Mouse (Mus musculus): ENCODE measurements around the gene Ppp2r3a.

The Ppp2r3a gene

DNA sequence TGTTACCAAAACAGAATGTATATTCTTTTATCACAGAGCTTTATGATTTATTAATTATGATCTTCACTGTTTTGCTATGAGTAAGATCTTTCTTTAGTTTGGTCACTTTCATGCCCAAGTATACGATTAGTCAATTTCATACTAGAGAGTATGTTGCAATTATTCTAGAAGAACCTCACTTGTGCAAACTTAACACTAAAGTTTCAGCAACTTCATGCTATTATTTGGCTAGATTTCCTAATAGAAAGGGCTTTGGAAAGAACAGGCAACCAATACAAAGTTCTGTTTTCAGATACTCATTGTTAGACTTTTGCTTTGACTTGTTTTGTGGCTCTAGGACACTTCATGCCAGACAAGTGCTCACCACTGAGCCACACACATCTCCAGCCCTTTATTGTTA, 91.0 kb downstream of the Ppp2r3a start:
- in situ Hi-C loops (cut with MboI, MseI), result no loop called here

DNA sequence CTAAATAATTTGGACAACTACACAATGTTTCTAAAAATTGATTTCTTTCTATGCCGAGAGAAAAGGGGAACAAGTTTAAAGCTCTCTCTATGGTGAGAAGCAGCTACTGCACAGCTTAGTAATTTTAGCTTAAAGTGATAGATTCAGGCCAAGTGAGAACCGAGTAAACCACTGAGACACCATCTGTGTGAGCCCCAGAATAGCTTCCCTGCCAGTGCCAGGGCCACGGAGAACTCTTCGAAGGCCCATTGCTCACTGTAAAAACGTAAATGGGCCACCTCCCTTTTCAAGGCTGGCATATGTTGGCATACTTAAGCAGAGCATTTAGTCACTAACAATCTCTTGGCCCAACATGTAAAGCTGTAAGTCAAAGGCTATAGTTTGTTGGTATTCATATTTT, 91.5 kb downstream of the Ppp2r3a start:
- in situ Hi-C loops (cut with MboI, MseI), result no loop called here

DNA sequence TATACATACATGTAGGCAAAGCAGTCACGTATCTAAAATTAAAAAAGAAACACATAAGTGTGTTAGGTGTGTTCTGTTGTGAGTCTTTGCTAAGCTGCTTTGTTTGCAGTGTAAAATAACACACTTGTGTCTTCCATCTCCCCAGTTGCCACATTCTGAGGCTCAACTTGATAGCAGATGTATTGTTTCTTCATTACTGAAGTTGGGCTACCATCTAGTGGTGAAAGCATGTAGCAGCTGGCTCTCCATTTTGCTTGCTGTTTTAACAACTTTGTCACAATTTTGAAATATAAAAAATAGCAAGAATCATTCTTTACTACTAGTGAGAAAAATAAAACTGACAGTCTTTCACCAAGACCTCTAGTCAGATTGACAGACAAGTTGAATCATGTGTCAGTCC, 92.2 kb downstream of the Ppp2r3a start:
- in situ Hi-C loops (cut with MboI, MseI), result loop anchor here (5.0 kb wide), 1 partner anchor 152 kb away; no protein-coding TSS in a partner anchor

DNA sequence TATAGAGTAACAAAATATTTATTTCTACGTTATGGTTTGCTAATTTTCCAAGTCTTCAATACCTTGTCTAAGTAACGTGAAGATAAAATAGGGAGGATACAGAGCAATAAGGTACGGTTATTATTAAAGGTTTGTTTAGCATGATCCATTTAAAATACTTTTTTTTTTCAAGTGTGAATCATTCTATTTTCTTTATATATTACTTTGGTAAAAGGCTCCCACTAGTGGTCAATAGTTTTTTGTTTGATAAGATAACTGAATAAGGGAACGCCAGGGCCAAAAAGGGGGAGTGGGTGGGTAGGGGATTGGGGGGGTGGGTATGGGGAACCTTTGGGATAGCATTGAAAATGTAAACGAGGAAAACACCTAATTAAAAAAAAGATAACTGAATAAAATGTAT, 98.7 kb downstream of the Ppp2r3a start:
- in situ Hi-C loops (cut with MboI, MseI), result no loop called here

DNA sequence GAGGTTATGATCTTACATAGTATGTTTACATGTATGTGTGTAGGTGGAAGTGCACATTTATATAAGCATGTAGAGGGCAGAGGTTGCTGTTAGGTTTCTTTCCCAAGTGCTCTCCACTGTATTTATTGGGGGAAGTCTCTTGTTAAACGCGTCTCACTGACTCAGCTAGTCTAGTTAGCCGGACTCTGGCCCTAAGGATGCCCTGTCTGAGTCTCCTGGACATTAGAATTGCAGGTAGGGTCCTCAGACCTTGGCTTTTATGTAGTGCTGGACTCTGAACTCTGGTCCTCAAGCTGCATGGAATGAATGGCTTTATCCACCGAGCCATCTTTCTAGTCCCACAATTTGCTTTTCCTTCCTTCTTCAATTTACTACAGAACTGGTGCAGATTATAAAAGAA, 108.0 kb downstream of the Ppp2r3a start:
- in situ Hi-C loops (cut with MboI, MseI), result no loop called here

DNA sequence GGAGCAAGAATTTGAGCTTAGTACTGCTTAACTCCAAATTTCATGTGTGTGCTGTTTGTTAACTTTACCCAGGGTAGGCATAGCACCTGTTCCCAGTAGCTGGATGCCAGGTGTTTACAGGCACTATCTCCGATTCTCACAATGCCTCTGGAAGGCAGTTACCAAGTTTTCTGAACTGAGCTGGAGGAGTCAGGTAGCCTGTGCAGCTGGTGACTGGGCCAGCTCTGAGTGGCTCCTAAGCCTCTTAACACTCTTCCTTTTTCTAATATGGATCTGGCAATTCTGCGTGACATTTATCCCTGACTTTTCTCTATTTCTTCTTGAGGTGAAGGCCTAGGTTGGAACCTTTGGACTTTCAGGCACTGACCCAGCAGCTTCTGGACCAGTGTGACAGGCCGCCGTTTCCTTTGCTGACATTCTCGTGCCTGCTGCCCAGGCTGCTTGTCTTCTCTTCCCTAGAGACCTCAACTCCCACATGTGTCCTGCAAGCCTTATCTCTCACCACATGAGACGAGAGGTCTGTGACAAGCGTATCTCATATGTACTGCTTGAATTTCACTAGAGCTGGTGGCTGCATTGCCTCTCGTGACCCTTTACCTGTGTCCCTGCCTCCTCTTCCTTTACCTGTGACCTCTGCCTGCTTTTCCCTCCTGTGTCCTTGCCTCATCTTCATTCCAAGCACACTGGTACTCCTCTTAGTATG, 137.3 kb downstream of the Ppp2r3a start:
- in situ Hi-C loops (cut with MboI, MseI), result no loop called here

DNA sequence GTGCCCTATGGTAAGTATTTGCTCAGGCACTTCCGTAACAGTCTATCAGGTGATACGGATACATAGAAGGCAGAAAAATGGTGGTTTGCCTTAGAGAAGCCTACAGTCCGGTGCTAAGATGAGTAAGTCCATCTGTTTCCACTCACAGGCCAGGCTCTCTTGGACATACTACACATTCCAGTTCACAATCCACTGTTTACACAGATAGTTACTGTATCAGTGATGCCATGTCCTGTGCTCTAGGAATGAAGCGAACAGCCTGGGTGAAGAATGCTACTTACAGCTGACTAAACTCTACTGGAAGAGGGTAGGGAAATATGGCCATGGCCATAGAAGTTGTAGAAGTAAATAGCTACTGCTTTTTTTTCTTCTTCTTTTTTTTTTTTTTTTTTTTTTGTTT, 138.3 kb downstream of the Ppp2r3a start:
- in situ Hi-C loops (cut with MboI, MseI), result no loop called here

DNA sequence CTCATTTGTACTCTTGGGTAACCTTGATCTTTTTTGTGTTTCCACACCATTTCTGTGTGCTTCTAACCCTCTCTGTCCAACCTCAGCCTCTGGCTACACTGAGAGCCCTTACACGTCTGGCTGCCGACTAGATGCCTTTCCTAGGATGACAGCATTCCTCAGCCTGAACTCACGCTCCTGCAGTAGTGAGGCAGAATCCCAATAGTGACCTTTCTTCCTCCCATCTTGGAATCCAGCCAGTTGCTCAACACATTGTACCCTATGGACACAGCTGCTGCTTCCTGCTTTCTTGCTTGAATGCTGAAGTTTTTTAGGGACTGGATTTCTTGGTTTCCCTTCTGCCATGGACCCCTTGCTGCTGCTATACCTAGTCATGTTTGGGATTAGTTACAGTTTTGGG, 141.6 kb downstream of the Ppp2r3a start:
- in situ Hi-C loops (cut with MboI, MseI), result no loop called here

DNA sequence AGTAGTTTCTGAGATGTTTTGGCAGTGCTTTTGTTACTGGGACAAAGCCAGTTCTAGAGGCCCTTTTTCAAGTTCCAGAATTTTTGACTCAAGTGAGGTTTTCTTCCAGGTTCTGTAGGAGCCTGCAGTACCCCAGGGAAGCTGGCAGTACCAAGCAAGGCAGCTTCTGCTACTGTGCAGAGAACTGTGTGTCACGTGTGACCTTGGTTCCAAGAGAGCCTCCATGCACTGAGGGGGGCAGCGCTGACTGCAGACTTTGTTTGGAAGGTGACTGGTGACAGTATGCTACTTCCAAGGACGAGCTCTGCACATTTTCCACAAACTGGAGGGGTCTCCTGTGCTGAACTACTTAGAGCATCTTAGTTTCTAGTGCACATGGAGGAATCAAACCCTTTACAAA, 144.2 kb downstream of the Ppp2r3a start:
- in situ Hi-C loops (cut with MboI, MseI), result no loop called here

DNA sequence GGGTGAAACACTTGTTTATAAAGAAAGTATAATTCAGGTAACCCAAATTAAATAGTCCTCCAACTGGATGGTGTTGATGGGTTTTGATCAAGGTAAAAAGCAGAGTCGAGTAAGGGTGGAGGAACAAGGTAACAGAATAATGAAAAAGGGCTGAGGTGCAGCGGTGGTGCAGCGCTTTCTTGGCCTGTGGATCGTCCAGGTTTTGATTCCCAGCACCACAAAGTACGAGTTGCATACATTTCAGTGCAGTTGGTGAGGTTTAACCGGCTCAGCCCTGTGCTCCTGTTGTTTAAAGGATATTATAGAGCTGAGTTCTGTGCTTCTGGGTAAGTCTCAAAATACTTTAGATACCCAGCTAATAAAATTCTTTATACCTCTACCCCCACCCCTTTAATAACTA, 145.9 kb downstream of the Ppp2r3a start:
- in situ Hi-C loops (cut with MboI, MseI), result no loop called here

DNA sequence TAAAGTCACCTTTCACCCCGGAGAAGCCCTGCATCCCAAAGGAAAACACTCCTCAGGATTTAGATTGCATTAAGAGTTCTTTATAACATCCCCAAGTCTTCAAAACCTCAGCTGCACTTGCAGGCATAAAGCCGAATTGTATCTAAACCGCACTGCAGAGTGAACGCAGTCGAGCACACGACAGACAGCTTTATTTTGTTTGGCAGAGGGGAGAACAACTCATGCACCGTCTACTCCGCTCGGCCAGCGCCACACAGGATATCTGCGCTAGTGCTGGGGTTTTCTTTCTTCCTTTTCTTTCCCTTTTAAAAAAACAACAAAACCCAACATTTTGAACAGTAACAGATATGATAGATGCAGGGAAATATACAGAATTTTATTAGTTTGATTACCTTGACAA, 146.7 kb downstream of the Ppp2r3a start:
- in situ Hi-C loops (cut with MboI, MseI), result no loop called here

DNA sequence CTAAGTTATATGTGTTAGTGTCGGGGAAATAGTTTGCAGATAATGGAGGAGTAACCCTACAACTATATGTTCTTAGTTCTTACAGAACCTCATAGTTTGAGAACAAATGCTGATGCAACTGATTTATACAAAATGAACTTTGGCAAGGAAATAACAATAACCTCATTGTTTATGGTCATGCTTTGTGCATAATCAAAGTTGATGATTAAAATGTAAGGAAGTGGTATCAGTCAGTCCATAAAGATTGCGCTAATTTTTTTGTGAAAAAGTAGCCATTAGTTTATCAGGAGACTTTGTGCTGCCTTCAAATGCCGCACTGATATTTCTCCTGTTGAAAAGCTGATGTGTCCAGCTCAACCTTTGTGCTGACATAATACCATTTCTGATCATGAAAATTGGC, 149.3 kb downstream of the Ppp2r3a start:
- in situ Hi-C loops (cut with MboI, MseI), result no loop called here

DNA sequence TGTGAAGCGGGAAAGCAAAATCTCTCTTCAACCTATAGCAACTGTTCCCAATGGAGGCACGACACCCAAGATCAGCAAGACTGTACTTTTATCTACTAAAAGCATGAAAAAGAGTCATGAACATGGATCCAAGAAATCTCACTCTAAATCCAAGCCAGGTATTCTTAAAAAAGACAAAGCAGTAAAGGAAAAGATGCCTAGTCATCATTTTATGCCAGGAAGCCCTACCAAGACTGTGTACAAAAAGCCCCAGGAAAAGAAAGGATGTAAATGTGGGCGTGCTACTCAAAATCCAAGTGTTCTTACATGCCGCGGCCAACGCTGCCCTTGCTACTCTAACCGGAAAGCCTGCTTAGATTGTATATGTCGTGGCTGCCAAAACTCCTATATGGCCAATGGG, 150.0 kb downstream of the Ppp2r3a start:
- in situ Hi-C loops (cut with MboI, MseI), result no loop called here

DNA sequence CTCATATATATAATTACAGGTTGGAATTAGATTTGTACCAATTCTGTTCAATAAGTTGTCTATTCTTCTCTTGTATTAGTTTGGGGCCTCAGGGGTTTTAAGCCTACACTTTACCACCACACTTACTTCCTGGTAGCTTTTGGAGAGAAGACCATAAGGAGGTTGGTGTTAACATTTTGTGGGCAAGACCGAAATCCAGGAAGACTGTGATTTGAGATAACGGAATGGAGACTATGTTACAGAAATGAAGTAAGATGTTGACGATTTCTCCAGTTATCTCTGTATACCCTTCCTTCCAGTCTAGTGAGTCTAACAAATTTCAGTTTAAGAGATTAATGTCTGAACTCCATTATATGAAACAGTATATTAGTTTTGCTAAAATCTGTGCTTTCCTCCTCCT, 151.4 kb downstream of the Ppp2r3a start:
- in situ Hi-C loops (cut with MboI, MseI), result no loop called here

DNA sequence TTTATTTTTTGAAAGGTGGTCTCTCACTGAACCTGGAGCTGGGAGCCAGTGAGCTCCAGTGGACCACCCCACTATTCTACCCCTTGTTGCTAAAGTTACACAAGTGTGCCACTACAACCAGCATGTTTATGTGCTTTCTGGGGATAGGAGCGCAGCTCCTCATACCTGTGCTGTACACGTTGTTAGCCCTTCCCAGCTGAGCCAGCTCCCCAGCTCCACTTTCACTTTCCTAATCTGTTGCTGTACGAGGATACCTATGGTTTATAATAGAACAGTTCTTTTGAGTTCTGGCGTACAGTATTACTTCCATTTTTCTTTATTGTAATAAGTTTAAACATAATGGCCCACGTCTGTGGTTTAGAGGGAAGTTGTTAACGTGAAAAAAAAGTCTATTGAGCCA, 152.2 kb downstream of the Ppp2r3a start:
- in situ Hi-C loops (cut with MboI, MseI), result no loop called here

DNA sequence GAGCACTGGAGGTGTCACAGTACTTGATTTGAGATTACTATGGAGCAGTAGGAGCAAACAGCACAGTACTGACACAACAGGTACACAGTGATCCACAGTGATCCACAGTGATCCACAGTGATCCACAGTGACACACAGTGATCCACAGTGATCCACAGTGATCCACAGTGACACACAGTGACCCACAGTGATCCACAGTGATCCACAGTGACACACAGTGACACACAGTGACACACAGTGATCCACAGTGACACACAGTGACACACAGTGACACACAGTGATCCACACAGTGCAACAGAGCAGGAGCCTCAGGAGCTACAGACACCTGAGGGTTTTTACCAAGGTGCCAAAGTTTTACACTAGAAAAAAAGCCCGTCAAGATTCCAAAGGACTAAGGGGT, 154.1 kb downstream of the Ppp2r3a start:
- in situ Hi-C loops (cut with MboI, MseI), result no loop called here

DNA sequence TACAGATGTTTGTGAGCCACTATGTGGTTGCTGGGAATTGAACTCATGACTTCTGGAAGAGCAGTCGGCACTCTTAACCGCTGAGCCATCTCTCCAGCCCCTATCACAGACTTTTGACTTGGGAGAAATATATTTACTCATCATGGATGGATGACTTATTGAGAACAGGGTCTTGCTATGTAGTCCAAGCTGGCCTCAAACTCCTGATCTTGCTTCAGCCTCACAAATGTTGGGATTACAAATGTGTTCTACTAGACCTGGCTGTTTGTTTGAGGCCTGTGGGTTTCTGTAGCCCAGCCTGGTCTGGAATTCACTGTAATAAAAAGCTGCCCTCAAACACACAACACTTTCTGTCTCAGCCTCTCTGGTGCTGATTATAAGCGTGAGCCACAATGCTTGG, 155.1 kb downstream of the Ppp2r3a start:
- in situ Hi-C loops (cut with MboI, MseI), result no loop called here

DNA sequence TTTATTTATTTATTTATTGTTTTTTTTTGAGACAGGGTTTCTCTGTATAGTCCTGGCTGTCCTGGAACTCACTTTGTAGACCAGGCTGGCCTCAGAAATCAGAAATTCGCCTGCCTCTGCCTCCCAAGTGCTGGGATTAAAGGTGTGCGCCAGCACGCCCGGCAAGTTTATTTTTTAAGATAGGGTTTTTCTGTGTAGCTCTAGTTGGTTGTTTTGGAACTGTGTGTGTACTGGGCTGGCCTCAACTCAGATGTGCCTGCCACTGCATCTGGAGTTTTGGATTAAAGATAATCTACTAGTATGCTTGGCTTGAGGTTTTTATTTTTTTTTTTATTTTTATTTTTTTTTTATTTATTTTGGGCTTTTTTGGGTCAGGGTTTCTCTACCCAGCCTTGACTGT, 156.2 kb downstream of the Ppp2r3a start:
- in situ Hi-C loops (cut with MboI, MseI), result no loop called here

DNA sequence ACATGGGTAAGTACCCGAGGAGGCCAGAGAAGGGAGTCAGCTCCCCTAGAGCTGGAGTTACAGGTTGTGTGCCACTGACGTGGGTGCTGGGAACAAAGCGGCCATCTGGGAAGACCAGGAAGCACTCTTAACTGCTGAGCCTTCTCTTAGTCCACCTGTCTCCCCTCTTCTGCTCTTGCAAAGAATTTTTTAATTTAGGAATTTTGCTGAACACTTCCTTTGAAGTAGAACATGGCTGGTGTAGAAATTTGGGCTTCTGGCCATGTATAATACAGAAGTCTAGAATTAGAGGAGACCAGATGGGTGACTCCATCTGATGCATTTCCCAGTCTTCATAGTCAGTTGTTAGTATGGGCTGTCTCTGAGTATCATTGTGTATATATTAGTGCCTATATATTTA, 167.9 kb downstream of the Ppp2r3a start:
- in situ Hi-C loops (cut with MboI, MseI), result no loop called here

DNA sequence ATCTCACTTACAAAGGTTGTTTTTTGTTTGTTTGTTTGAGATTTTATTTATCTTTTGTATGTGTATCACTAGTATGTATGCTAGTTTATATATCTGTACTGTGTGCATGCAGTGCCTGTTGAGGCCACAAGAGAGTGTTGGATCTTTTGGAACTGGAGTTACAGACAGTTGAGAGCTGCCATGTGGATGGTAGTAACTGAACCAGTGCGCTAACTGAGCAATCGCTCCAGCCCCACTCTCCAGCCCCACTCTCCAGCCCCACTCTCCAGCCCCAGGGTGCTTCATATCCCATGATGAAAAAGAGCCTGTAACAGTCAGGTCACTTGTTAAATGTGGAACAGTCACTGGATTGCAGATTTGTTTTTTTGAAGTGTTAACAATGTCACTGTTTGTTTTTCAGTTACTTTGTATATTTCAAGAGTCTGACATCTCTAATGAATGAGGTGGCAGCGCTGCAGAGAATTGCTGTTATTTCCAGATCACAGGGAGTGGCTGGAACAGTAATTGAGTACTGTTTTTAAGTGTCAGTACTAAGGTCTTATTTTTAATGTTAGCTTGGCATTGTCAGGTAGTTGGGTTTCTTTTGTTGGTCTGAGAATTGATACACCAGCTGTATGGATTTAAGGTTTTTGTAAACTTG, 171.4 kb downstream of the Ppp2r3a start:
- in situ Hi-C loops (cut with MboI, MseI), result no loop called here

DNA sequence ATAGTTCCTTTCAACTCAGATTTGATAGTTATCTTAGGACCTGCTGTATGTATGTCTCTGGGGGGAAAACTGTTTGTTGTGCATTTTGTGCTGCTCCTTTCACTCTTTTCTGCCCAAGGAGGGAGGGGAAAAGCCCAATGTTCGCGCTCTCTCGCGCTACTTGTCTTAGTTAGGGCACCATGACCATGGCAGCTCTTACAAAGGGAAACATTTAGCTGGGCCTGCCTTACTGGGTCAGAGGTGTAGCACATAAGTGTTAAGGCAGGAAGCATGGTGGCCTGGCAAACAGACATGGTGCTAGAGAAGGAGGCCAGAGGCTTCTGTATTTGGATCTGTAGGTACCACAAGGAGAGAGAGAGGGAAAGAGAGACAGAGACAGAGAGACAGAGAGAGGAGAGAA, 173.0 kb downstream of the Ppp2r3a start:
- in situ Hi-C loops (cut with MboI, MseI), result no loop called here

DNA sequence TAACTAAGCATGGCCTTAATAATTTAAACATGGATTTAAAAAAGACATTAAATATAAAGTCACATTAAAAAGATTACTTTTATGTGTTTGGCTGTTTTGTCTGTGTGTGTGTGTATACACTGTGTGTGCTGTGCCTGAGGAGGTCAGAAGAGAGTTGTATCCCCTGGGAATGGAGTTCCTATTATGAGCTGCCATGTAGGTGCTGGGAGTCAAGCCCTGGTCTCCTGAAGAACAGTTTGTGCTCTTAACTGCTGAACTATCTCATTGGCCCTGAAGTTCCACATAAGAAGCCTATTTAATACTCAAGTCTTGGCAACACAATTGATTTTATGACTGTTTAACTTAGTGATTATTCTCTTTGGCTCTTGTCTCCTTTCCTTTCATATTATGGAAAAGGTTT, 174.1 kb downstream of the Ppp2r3a start:
- in situ Hi-C loops (cut with MboI, MseI), result no loop called here

DNA sequence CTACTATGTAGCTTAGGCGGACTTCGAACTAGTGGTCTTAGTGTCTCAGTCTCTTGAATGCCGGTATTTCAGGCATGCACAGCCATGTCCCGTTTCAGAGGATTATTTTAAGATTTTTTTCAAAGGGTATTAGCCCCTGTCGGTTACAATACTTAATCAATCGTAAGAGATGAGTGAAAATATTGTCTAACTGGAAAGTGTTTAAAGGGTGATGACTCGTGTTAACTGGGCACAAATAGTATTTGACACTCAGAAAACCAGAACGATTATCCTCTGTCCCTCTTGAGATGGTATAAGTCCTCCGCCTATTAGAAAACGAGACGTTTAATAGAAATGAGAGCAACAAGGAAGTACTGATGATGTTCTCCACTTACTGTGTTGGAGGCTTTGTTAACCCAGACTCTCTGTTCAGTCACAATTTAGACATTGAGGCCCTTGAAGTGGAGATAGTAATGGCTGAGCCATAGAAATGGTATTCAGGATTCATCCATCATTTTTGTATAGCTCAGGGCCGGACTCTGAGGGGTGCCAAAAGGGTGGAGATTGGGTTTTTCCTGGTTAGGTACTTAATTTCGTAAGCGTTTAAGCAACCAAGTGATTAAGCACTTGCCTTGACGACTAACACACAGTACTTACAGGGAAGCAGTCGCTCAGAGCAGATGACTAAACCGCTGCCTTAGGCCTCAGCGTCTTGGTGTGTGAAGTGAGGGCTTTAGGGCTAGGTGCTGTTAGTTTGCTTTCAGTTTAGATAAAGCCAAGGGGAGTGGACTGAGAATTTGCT, 175.3 kb downstream of the Ppp2r3a start:
- in situ Hi-C loops (cut with MboI, MseI), result no loop called here

All from T-helper 2 cell (primary cell).